Mouse (Mus musculus) ovary, postnatal 36 days (tissue): ENCODE measurements around the gene Vmn2r4.
"Not testable (repeated sequence)": the region's sequence is repeated elsewhere in the genome, so short reads cannot be mapped to it uniquely, and the experiment has no call there.

Experiments used
- DNase-seq: peaks from one replicate; pipeline ENCODE4 v3.0.0; 2022; ENCODE audit warnings: low spot score, mixed read lengths

The Vmn2r4 gene

GRCm38 (mm10) chr3:64415268-64415667, at the start of gene Vmn2r4:
Gene Vmn2r4 (minus strand): TSS chr3:64415368.
- DNase-seq: not testable (repeated sequence)

GRCm38 (mm10) chr3:64434261-64434660, 19.1 kb upstream of the Vmn2r4 start:
- DNase-seq: not testable (repeated sequence)

GRCm38 (mm10) chr3:64428117-64428798, 13.1 kb upstream of the Vmn2r4 start:
- DNase-seq: not testable (repeated sequence)

GRCm38 (mm10) chr3:64422141-64422540, 7.0 kb upstream of the Vmn2r4 start:
- not testable (repeated sequence) for DNase-seq

GRCm38 (mm10) chr3:64417477-64417876, 2.3 kb upstream of the Vmn2r4 start:
- not testable (repeated sequence) for DNase-seq

GRCm38 (mm10) chr3:64414253-64414652, 915 bp downstream of the Vmn2r4 start:
- not testable (repeated sequence) for DNase-seq

- no peak for DNase-seq
Observed at GRCm38 (mm10) chr3:64359286-64360035, 55.7 kb downstream of the Vmn2r4 start.
